Mouse (Mus musculus): ENCODE results near the gene Dnal1.

Gene Dnal1

GRCm38 (mm10) chr12:84163133-84163532 lies 49.0 kb downstream of the Dnal1 start:
- peak; percentile 73 for DNase-seq (ENCODE audit: low spot score)

- no peak for DNase-seq (ENCODE audit: low spot score)
Observed at GRCm38 (mm10) chr12:84163586-84164110, 49.5 kb downstream of the Dnal1 start.

- DNase-seq (ENCODE audit: low spot score), result no peak
Observed at GRCm38 (mm10) chr12:84165631-84166373, 51.6 kb downstream of the Dnal1 start.

GRCm38 (mm10) chr12:84170610-84171009 lies 56.4 kb downstream of the Dnal1 start:
- DNase-seq (ENCODE audit: low spot score), result peak; percentile 72

GRCm38 (mm10) chr12:84172216-84172615 lies 58.0 kb downstream of the Dnal1 start:
- DNase-seq (ENCODE audit: low spot score), result no peak

- DNase-seq (ENCODE audit: low spot score), result no peak
Observed at GRCm38 (mm10) chr12:84172862-84173261, 58.7 kb downstream of the Dnal1 start.

- no peak for DNase-seq (ENCODE audit: low spot score)
Observed at GRCm38 (mm10) chr12:84173309-84173915, 59.2 kb downstream of the Dnal1 start.

- DNase-seq (ENCODE audit: low spot score), result no peak
Observed at GRCm38 (mm10) chr12:84174190-84174811, 60.1 kb downstream of the Dnal1 start.

- DNase-seq (ENCODE audit: low spot score), result no peak
Observed at GRCm38 (mm10) chr12:84174871-84175270, 60.7 kb downstream of the Dnal1 start.

- DNase-seq (ENCODE audit: low spot score), result peak; percentile 86
Observed at GRCm38 (mm10) chr12:84175659-84176061, 61.5 kb downstream of the Dnal1 start.

- peak; percentile 53 for DNase-seq (ENCODE audit: low spot score)
Observed at GRCm38 (mm10) chr12:84176126-84176769, 62.1 kb downstream of the Dnal1 start.

- peak; percentile 52 for DNase-seq (ENCODE audit: low spot score)
Observed at GRCm38 (mm10) chr12:84176886-84177765, 63.0 kb downstream of the Dnal1 start.

GRCm38 (mm10) chr12:84178052-84178451 lies 63.9 kb downstream of the Dnal1 start:
- no peak for DNase-seq (ENCODE audit: low spot score)

- DNase-seq (ENCODE audit: low spot score), result no peak
Observed at GRCm38 (mm10) chr12:84178652-84179445, 64.7 kb downstream of the Dnal1 start.

GRCm38 (mm10) chr12:84180090-84180489 lies 65.9 kb downstream of the Dnal1 start:
- no peak for DNase-seq (ENCODE audit: low spot score)

- no peak for DNase-seq (ENCODE audit: low spot score)
Observed at GRCm38 (mm10) chr12:84180701-84181435, 66.7 kb downstream of the Dnal1 start.

GRCm38 (mm10) chr12:84181999-84182398 lies 67.8 kb downstream of the Dnal1 start:
- DNase-seq (ENCODE audit: low spot score), result no peak

- no peak for DNase-seq (ENCODE audit: low spot score)
Observed at GRCm38 (mm10) chr12:84184979-84185378, 70.8 kb downstream of the Dnal1 start.

- no peak for DNase-seq (ENCODE audit: low spot score)
Observed at GRCm38 (mm10) chr12:84185547-84185946, 71.4 kb downstream of the Dnal1 start.

- no peak for DNase-seq (ENCODE audit: low spot score)
Observed at GRCm38 (mm10) chr12:84186536-84186935, 72.4 kb downstream of the Dnal1 start.
